Mouse (Mus musculus) lung, postnatal 0 days (tissue): ENCODE data around the gene Defb30.

Experiments used
- CTCF ChIP-seq: IDR thresholded peaks from 2 replicates; pipeline ENCODE4 v1.5.1; 2016; ENCODE audit warnings: antibody characterized with exemption, mild to moderate bottlenecking
- EP300 ChIP-seq: IDR thresholded peaks from 2 replicates; pipeline ENCODE4 v1.6.1; 2016; ENCODE audit warnings: antibody characterized with exemption, mild to moderate bottlenecking, control low read depth

DNA sequence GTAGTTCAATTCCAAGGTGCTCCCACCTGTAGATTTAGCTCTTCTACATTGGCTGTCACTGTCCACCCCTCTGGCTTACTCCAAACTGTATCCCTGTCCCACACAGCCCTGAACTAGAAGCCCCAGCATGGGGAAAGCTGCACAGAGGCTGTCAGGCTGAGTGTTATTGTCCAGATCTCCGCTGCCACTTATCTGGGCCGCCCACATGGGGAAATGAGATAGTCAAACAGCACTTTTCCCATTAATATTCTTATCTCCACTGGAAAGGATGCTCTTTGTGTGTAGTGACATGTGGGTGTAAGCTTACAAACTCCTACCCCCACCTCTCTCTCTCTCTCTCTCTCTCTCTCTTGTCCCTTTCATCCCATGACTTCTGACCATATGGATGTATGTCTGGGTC, 12.4 kb upstream of the Defb30 start:
- TF ChIP-seq CTCF = no peak
- no peak for TF ChIP-seq EP300
